Mouse (Mus musculus) small intestine, adult 2 months (tissue): Measurements from ENCODE around the gene Baiap2.

ENCODE experiments used
- CTCF ChIP-seq: fragments of 200-500 bp; IDR thresholded peaks from 2 replicates; pipeline ENCODE4 v1.5.1; 2012; ENCODE audit warnings: low read depth, mild to moderate bottlenecking, control low read depth, inconsistent platforms, low read length, moderate library complexity, mixed read lengths; ENCODE audit not compliant: insufficient replicate concordance, insufficient read length; ENCODE audit errors: extremely low read depth
- POLR2A ChIP-seq: fragments of 200-500 bp; IDR thresholded peaks from 2 replicates; pipeline ENCODE4 v1.6.1; 2012; ENCODE audit warnings: low read depth, mild to moderate bottlenecking, control low read depth, inconsistent platforms, low read length, moderate library complexity

GRCm38 (mm10) chr11:119907711-119908110, 34.9 kb upstream of the Baiap2 start:
- TF ChIP-seq POLR2A, result no peak
- TF ChIP-seq CTCF, result no peak
